Mouse (Mus musculus) frontal cortex, postnatal 25 days (tissue): ENCODE measurements around the gene Grin2b.
"Not testable (repeated sequence)": the region's sequence is repeated elsewhere in the genome, so short reads cannot be mapped to it uniquely, and the experiment has no call there.

Experiments used
- DNase-seq, 2 experiments: peaks; one replicate each; pipeline ENCODE4 v3.0.0; 2022; ENCODE audit warnings: low spot score in 2 of 2

Gene Grin2b

DNA sequence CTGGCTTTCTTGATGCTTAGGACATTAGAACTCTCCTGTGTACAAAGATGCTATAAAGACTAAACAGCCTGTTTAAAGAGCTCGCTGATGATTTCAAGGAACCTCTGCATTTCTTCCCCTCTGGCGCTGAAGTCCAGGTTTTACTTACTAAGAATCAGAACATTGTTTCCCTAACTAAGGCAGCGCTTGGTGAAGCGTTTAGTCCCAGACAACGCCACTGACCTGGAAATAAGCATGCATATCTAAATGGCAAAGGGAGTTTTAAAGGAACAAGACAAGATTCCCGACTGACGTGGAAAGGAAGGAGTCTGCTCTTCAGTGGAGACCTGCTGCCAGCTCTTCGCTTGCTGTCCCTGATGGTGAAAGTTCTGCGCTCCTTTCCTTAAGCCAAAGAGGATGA lies 367.9 kb downstream of the Grin2b start:
- no peak for DNase-seq

DNA sequence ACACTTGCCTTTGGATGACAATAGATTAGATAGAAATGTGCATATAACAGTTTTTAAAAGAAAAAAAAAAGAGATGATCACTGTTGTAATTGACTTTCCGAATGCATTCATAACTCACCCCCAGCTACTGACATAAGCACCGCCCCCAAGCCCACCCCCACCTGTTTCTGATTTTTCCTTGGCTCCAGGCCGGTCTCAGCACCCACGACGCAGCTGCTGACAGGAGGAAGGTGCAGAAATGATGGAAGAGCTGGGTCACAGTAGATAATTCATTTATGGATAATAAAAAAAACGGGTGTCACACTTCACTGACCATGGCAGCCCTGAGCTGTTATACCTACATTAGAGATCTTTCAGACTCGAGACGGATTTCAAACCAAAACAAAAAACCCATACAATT lies 373.4 kb downstream of the Grin2b start:
- no peak for DNase-seq

DNA sequence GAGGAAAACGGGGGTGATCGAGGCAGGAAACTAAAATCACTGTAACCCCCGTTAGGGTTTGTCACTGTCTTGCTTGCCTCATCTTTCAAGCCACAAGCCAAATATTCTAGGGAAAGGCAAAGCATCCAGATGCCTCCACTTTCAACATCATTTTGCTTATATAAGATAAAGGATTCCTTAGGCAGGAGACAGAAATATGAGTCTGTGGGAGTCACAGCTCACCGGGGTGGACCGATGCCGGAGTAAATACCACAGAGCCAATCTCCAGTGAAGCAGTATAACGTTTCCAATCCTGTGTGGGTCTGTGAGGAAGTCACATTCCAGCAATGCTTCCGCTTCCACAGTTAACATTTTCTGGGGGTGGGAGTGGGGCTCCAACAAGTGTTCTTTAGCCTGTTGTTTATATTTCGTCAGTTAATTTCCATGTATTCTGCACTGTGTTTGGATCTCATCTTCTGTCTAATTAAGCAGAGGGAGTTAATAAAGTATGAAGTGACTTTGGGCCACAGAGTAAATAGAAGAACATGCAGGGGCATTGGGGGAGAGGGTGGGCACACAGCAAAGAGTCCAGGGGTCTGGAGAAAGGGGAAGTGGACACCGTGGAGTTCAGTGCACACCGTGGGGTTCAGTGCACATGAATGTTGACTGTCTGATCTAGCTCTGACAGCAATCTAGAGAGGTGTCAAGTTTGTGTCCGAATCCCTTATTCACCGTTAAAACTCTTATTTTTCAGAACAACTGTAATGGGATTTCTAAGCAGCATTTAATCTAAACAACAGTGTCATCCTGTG lies 374.9 kb downstream of the Grin2b start:
- no peak for DNase-seq

DNA sequence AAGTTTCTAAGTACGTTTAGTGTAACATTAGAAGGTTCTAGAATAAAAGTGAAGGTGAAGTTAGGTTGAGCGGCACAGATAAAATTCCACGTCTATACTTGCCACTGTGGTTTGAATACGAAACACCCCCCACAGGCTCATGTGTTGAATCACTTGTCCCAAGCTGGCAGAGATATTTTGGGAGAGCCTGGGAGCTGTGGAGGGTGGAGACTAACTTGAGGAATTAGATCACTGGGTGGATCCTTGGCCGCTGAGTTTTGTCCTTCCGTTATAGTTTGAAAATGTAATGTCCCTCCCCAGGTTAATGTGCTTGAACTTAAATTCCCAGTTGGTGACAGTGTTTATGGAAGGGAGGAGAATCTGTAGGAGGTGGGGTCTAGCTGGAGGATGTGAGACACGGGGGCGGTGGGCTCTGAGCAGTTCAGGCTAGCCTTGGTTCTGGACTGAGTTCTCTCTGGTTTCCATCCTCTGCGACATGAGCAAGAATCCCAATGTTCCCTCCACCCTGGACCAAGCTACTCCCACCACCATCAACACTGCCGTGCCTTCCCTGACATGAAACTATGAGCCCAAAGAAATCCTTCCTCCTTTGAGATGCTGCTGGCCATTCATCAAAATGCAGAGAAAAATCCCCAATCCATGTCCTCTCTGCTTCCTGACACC lies 375.8 kb downstream of the Grin2b start:
- no peak for DNase-seq

DNA sequence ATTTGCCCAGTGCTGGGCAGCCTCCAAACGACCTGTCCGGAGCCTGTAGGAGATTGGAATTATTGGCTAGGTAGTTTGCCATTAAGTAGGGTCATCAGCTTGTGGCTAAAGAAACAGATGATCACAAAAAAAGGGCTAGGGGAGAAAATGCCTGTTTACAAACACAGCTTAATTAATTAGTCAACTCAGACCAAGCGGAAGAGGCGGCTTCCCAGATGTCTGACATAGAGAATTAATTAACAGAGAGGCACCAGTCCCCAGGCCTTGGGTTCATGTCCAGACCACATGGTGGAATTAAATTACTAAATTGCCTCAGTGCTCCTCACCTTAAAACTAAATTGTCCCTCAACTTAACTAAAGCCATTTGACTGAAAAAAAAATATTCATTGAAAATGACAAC lies 376.4 kb downstream of the Grin2b start:
- DNase-seq: no peak

DNA sequence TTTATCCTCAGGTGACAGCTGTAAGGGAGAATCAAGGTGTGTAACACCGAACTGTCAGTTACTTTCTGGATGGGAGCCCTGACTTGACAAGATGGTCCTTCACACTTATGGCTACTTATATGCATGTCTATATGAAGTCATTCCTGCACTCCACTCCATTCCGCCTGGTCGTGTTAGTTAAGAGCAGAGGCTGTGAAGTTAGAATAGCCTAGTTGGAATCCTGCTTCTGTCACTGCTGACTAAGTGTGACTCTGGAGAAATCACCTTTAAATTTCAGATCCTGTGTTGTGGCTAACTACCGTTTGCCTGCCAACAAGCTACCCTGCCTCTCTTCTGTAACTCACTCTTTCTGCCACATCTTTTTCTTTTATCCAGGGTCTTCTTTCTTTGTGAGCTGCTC lies 381.9 kb downstream of the Grin2b start:
- no peak for DNase-seq

DNA sequence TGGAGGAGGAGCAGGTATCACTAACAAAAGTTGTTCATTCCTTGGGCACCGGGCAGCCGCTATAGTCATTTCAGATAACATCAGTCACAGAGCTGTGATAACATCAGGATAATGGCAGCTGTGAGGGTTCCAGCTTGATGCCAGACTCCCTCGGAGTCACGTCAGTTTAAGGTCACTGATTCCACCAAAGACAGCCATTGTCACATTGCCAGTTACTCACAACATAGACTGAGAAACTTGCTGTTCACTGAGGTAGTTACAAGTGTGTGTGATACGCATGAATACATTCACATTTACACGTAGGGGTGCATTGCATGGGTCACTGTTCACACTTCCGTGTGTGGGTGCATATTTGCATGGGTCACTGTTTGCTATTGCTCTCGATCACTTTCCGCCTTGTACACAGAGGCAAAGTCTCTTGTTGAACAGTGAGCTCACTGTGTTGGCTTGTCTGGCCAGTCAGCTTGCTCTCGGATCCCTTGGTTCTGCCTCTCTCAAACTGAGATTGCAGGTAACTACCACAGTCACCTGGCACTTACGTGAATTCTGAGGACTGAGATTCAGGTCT lies 383.6 kb downstream of the Grin2b start:
- no peak for DNase-seq

DNA sequence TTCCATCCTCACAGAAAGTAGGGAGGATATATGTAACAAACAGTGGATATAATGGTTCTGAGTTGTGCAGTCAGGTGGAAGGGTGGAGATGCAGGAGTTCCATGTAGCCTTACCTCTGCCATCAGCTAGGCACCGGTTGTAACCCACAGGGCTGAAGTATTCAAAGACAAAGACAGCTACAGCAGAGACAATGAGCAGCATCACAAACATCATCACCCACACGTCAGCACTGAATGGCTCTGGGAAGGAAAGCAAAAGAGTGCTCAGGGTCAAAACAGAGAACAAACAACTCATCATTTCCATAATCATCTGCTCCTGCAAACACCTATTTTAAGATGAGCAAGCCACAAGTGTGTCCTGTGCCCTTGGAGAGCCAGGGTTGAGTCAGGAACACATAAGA lies 398.6 kb downstream of the Grin2b start:
- DNase-seq: no peak

DNA sequence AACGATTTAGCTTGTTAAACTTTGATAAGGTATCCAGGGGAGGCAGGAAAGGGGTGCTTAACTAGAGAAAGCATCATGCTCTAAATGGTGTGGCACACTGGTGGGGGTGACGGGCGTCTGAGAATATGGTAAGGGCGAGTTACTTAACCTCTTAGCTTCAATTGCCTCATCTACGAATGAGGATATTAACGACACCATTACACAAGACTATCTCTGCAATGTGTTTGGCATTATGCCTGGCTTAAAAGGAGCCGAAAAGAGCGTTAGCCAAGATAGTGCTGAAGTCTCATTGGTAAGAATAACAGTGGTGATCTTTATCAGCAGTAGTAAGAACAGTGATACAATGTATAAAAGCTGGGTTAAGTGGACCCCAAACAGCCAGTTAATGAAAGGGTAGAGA lies 405.7 kb downstream of the Grin2b start:
- DNase-seq: no peak

DNA sequence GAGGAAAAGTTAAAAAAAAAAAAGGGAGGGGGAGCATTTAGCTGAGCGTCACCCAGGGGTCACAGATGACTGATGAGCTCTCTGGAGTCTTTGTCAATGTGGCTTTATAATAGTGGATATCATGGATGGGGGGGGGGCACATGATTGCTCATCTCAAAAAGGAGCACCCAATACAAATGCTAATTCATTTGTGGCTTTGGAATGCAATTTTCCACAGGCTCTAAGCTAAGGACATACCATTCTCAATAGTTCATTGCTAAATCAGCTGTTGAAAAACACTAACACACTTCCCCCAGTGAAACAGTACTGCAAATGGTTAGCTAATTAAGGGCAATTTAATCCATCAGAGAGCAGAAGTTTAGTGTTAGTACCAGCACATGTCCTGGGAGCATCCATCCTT lies 414.6 kb downstream of the Grin2b start:
- DNase-seq: no peak

DNA sequence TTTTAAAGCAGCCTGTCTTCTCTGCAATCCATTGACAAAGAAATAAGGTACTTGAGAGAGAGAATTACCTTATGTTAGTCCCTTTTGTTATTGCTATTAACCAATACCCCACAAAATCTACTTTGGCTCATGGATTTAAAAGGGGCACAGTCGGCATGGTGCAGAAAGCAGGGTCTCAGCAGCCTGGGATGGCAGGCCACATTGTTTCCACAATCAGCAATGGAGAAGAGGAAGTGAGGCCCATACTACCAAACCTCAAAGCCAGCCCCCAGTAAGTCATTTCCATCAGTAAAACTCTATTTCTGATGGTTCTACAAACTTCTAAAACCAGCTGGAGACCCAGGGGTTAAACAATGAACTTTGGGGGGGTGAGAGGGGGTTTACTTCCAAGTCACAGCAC lies 417.2 kb downstream of the Grin2b start:
- no peak for DNase-seq

DNA sequence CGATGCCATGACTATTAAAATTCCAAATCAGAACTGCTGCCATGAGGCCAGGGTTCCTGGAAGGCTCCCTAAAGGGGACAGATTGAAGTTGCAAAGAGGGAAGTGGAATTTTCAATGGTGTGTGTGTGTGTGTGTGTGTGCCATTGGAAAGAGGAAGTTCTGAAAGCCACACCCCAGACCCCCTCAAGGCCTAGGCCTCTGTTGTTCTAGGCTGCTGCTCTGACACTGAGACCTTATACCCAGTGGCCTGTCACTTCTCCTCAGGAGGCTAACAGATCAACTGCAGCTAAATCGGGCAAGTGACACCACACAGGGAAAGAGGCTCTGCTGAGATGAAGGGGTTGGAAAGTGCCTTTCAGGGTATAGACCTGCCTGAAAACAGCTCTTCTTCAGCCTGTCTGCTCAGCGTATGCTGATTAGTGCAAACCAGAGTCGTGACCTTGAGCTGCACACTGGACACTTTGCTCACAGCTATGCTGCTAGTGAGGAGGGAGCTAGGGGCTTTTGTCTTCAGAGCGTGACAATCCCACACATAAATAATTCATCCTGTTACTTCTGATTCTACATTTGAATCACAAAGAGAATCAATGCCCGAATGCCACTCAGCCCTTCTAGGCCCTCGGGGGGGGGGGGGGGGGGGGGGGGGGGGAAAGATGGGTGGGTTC lies 424.8 kb downstream of the Grin2b start:
- DNase-seq: no peak

DNA sequence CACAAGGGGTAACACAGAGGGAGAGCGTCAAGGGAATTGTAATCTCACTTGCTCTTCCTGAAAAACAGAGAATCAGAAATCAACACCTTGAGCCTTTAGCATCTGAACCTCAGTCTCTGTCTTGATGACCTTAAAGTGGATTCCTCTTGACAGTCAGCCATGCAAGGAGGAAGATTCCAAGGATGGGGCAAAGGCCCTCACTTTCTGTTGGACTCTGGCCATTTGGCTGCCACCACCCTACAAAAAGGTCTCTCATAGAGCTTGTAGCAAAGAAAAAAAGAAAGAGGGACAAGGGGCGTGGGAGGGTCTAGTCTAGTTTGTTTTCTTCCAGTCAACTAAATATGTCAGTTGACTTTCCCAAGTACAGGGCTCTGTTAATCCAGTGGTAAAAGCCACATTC lies 427.7 kb downstream of the Grin2b start:
- DNase-seq: no peak

DNA sequence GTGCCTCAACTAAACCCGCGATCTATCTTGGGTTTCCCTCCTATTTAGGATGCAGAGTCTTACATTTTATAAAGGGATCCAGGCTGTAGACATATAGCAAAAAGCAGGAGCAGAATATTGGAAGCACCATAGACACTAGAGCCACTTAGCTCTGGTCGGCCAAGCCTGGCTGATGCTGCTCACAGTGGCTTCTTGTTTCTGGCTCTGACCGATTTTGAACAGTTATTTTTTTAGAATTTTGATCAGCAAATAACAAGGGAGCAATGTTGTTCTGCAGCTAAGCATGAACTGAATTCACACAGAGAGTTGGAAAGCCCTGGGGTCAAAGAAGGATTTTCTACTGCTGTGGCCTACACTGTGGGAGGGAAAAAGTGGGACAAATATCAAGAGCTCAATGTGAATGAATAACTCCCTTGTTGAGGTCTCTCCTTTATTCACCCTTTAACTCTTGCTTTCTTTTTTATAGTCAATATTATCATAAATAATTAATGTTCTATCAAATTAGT lies 439.0 kb downstream of the Grin2b start:
- no peak for DNase-seq

DNA sequence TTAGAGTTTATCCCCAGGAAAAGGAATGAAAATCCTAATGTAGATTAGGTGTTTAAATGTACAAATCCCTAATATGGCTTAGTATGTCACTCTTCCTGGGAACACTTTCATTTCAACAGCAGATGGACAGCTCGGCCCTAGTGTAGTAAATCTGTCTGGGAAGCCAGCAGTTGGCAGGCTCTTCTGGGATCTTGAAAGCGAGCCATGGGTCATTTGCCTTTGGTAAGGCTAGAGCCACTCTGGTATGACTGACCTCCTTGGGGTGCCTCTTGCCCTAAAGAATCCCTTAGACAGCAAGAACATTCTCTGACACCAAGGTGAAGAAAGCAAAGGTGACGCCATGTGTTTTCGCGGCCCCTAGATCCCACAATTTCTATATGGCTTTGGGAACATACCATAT lies 446.2 kb downstream of the Grin2b start:
- no peak for DNase-seq

DNA sequence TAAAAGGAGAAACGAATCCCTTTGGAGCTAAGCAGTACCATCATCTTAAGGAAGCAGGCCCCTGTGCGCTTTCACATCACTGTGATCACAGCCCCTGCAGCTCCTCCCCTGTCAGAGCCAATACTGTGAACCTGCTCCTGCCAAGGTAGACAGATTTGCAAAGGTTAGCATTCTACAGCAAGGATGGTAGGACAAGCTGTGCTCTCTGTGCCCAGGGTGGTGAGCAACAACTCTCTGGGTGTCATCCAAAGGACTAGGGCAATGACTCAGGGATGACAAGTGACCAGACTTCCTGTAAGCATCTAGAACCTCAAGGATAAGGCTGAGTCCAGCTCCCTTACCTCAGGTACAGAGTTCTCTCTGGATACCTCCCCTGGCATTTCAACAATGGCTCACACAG lies 451.6 kb downstream of the Grin2b start:
- no peak for DNase-seq

DNA sequence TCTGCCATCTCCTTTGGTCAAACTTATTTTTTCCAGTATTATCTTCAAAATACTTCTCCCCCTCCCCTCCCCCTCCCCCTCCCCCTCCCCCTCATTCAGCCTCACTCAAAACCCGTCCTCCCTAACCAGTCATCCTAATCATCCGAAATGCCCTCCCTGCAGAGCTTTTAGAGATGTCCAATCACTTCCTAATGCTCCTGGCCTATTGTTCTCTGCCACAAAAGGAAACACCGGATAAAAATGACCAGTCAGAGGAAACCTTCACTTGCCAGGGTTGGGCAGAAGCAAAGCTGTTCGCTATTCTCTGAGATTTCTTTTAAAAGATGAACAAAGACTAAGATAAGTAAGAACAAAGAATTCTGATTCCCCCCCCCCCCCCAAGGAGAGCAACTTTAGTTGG lies 458.4 kb downstream of the Grin2b start:
- no peak for DNase-seq

DNA sequence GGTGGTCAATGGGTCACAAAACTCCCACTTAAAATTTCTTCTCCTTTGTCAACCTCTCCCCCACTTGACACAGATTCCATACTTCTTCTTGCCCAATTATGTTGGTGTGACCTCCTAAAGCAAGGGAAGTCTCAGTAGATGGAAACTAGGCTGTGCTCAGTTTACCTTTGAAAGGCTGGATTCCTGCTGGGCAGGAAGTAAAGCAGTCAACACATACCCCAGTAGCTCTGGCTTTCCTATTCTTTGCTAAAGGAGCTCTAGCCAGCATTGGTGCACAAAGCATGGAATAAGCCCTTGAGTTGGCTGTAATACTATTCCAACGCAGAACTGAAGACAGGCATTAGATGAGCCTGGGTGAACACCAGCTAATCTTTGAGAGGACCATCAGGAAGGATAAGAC lies 459.1 kb downstream of the Grin2b start:
- DNase-seq: no peak

DNA sequence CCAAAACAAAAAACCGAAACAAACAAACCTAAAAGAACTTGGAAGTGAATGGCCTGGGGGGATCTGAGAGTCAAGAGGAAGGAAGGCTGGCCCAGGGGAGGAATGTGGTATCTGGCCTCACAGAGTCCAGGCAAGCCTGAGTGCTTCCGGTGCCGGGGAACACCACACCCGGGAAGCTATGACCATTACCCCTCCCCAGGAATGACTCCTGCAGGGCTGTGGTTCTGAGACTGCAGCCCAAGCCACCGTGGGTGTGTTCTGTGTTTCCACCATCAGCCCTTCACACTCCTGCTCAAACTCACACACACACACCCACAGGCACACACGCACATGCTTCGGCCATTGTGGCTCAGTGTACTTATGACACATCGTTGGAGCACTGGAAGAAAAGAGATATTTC lies 459.6 kb downstream of the Grin2b start:
- no peak for DNase-seq

DNA sequence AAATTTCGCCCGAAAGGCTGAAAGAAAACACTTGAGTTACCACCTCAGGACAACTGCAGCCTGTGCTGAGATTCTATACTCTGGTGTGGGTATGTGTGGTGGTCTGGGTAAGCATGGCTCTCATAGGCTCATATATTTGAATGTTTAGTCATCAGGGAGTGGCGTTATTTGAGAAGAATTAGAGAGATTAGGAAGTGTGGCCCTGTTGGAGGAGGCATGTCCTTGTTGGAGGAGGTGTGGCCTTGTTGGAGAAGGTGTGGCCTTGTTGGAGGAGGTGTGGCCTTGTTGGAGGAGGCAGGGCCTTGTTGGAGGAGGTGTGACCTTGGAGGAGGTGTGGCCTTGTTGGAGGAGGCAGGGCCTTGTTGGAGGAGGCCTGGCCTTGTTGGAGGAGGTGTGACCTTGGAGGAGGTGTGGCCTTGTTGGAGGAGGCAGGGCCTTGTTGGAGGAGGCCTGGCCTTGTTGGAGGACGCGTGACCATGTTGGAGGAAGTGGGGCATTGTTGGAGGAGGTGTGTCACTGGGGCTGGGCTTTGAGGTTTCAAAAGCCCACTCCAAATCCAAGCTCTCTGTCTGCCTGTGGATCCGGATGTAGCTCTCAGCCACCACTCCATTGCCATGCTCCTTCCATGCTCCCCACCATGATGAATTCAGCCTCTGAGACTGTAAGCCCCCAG lies 466.3 kb downstream of the Grin2b start:
- DNase-seq: not testable (repeated sequence)

DNA sequence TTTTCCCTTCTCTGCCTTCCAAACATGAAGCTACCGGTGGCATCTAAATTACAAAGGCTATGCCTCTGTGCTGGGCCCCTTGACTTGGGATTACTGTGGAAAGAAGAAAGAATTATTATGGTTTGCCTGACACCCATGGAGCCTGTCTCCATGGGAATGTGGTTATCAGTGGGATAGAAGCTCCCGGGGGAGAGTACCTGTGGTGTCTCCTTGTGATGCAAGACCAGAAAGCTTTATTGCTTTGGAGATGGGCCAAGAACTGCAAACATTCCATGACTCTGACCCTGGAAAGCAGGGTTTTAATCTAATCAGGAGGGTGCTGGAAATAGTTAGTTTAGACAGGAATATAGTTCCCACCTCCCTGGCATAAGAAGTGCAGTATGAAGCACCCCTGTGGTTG lies 469.7 kb downstream of the Grin2b start:
- no peak for DNase-seq

DNA sequence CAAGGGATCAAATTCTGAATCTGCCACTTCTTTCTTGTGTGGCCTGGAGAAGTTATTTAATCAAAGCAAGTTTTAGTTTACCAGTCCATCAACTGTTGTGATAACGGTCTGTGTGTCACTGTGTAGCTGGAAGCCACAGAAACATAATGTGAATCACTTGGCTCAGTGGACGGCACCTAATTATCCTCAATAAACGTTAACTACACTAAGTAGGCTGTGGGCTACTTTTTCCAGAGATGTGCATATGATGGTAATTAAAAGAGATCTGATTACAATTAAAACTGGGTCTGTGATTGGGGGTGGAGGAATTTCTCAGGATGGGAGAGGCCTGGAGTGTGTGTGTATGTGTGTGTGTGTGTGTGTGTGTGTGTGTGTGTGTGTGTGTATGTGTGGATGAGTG lies 471.9 kb downstream of the Grin2b start:
- no peak for DNase-seq
